Mouse (Mus musculus) lung, adult 2 months (tissue): ENCODE measurements around the gene Col1a2. TPM values are rescaled to one million over a fixed set of nuclear protein-coding genes. Genes with fewer than 3 reads are reported as not detected.

Experiments used
- DNase-seq: peaks from one replicate; pipeline ENCODE4 v3.0.0; 2022
- H3K4me1 ChIP-seq: fragments of 200-500 bp; 2 replicates; pipeline ENCODE4 v1.6.1; 2011; ENCODE audit warnings: low read length; ENCODE audit not compliant: control insufficient read depth, insufficient read depth
- H3K4me3 ChIP-seq: fragments of 200-500 bp; replicated peaks from 2 replicates; pipeline ENCODE3; 2011; ENCODE audit warnings: low read depth, mild to moderate bottlenecking, control low read depth, low read length; ENCODE audit errors: extremely low read depth
- CTCF ChIP-seq: fragments of 200-500 bp; IDR thresholded peaks from 2 replicates; pipeline ENCODE4 v1.5.1; 2011; ENCODE audit warnings: mild to moderate bottlenecking, low read length, control low read depth; ENCODE audit not compliant: insufficient read depth
- POLR2A ChIP-seq: fragments of 200-500 bp; IDR thresholded peaks from 2 replicates; pipeline ENCODE4 v1.6.1; 2011; ENCODE audit warnings: low read depth, mild to moderate bottlenecking, control low read depth, low read length, borderline replicate concordance; ENCODE audit errors: extremely low read depth
- WGBS: fragments of 180-500 bp; shearing (Covaris S2); methylation state at CpG from one replicate; pipeline ENCODE4 v1.1.7; 2018; 5-methylcytosine and 5-hydroxymethylcytosine counted together
- polyA plus RNA-seq: library from polyadenylated mRNA; depleted of rRNA; stranded (reverse); fragments of >200 nt; gene quantifications from 2 replicates; pipeline ENCODE4 v1.2.3, GENCODE M21; 2012; rRNA removed

The Col1a2 gene
- polyA plus RNA-seq, 1 experiment, result 172 TPM

DNA sequence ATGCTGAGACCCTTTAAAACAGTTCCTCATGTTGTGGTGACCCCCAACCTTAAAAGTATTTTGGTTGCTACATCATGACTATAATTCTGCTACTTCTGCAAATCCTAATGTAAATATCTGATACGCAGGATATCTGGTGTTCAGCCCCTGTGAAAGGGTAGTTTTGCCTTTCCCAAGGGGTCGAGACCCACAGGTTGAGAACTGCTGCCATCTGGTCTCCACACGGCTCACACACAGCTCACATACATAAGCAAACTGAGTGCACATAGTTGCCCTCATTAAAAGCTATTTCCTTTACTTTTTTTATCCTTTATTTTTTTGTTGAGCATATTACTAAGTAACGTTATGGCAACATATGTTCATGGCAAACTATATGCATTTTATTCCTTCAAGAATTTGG is 65.8 kb downstream of the Col1a2 start:
- H3K4me1 ChIP-seq, result no peaks in the 10 kb centered on the region
- TF ChIP-seq CTCF, result no peak
- TF ChIP-seq POLR2A, result no peak
- no peak overlapping the region for H3K4me3 ChIP-seq
- DNase-seq, result no peak
- 71% methylated on average over 4 of the region's 4 CpGs for WGBS

GRCm38 (mm10) chr6:4577756-4578155 is 73.1 kb downstream of the Col1a2 start:
- DNase-seq, result no peak
- TF ChIP-seq POLR2A, result no peak
- no peak for TF ChIP-seq CTCF
- no peak overlapping the region for H3K4me3 ChIP-seq
- WGBS, result 59% methylated on average over 5 of the region's 5 CpGs
- H3K4me1 ChIP-seq, result no peaks in the 10 kb centered on the region

GRCm38 (mm10) chr6:4578343-4578742 is 73.7 kb downstream of the Col1a2 start:
- TF ChIP-seq CTCF, result no peak
- no peak for TF ChIP-seq POLR2A
- WGBS, result 79% methylated on average over 6 of the region's 6 CpGs
- H3K4me3 ChIP-seq, result no peak overlapping the region
- H3K4me1 ChIP-seq, result no peaks in the 10 kb centered on the region
- no peak for DNase-seq

- Histone ChIP-seq H3K4me1 (no peaks in the 10 kb centered on the region), H3K4me3 (no peak overlapping the region)
- TF ChIP-seq POLR2A, result no peak
- TF ChIP-seq CTCF, result no peak
- 50% methylated on average over 5 of the region's 5 CpGs for WGBS
- no peak for DNase-seq
Observed at GRCm38 (mm10) chr6:4579620-4580019, 75.0 kb downstream of the Col1a2 start.

DNA sequence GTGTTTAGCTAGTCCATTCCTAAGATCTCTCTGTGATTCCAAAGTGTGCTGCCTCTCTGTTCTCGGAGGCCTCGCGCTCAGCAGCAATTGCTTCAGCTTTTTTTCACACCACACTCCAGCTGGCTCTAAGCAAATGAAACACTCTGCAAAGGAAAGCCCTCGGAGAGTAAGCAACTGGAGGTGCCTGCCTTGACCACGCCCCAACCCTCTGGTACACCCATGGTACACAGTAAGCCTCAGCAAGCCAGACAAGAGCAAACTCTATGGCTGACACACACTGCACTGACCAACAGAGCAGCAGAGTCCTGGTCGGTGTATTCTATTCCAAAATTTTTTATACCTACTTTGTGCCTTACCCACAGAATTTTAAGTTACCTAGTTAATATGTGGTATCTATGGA is 78.9 kb downstream of the Col1a2 start:
- TF ChIP-seq POLR2A (no peak), CTCF (no peak)
- no peak for DNase-seq
- WGBS, result 64% methylated on average over 6 of the region's 6 CpGs

DNA sequence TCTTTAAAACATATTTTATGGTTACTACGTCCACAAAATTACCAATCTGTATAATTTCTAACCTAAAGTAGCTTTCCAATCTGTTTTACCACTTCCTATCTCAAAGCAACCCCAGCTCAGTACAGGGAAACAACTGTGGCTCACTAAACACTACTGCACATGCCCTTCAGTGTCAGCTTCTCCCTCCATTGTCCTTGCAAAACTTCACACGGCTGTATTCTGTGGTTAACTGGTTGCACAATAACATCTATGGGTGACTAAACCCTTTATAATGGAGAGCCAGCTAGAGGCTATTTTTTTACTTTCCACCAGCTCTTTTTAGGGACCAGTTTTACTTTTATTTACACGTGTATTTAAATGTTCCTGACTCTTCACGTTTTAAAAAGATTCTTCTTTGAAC is 83.3 kb downstream of the Col1a2 start:
- DNase-seq, result no peak
- 64% methylated on average over 4 of the region's 4 CpGs for WGBS
- no peak for TF ChIP-seq POLR2A
- no peak for TF ChIP-seq CTCF

More for the DNA sequence above, 78.9 kb downstream of the Col1a2 start:
- no peak overlapping the region for H3K4me3 ChIP-seq
- H3K4me1 ChIP-seq, result no peaks in the 10 kb centered on the region

DNA sequence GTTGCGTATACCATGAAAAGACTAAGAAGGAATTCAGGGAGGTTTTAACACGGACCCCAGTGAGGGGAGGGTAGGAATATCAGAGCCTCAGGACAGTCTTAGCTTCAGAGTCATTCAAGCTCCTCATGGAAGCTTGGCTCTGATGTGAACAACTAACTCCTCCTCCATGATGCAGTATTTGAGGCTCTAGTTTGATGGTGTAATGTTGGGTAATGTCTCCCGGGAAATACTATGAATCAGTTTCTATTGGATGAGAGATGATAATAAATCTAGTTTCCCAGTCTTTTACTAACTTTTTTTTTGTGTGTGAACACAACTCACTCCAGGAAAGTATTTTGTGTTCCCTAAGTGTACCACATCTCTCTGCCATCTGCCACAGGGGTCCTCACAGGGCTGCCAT is 84.1 kb downstream of the Col1a2 start:
- TF ChIP-seq CTCF (no peak), POLR2A (no peak)
- DNase-seq, result no peak
- WGBS, result 93% methylated on average over 3 of the region's 3 CpGs
- Histone ChIP-seq H3K4me3 (no peak overlapping the region), H3K4me1 (no peaks in the 10 kb centered on the region)

More for the DNA sequence above, 83.3 kb downstream of the Col1a2 start:
- no peaks in the 10 kb centered on the region for H3K4me1 ChIP-seq
- no peak overlapping the region for H3K4me3 ChIP-seq

- WGBS, result 68% methylated on average over 8 of the region's 8 CpGs
- TF ChIP-seq CTCF (no peak), POLR2A (no peak)
- no peaks in the 10 kb centered on the region for H3K4me1 ChIP-seq
- no peak for DNase-seq
- no peak overlapping the region for H3K4me3 ChIP-seq
Observed at GRCm38 (mm10) chr6:4590089-4590488, 85.5 kb downstream of the Col1a2 start.

Other genes with a start within 250 kb of the Col1a2 start
- gene Casd1, start 96.0 kb downstream of the Col1a2 start, polyA plus RNA-seq, result 17.6 and 25.4 TPM in 2 replicates
- gene Sgce, start 242.4 kb downstream of the Col1a2 start, polyA plus RNA-seq, result 22.8 and 33.4 TPM in 2 replicates
- gene Peg10, start 242.5 kb downstream of the Col1a2 start, polyA plus RNA-seq, result 1.0 and 1.3 TPM in 2 replicates